Mouse (Mus musculus): ENCODE data around the gene Fbxl13.
"Not testable (repeated sequence)": the region's sequence is repeated elsewhere in the genome, so short reads cannot be mapped to it uniquely, and the experiment has no call there.

Gene Fbxl13

GRCm38 (mm10) chr5:21656912-21657311, 11.5 kb upstream of the Fbxl13 start:
- no peak for DNase-seq (ENCODE audit: low read depth)

GRCm38 (mm10) chr5:21651885-21652612, 6.6 kb upstream of the Fbxl13 start:
- no peak for DNase-seq (ENCODE audit: low read depth)

GRCm38 (mm10) chr5:21650736-21651135, 5.3 kb upstream of the Fbxl13 start:
- DNase-seq (ENCODE audit: low read depth), result no peak

GRCm38 (mm10) chr5:21646133-21646491, 678 bp upstream of the Fbxl13 start:
- no peak for DNase-seq (ENCODE audit: low read depth)

GRCm38 (mm10) chr5:21644891-21645438, 469 bp downstream of the Fbxl13 start:
- no peak for DNase-seq (ENCODE audit: low read depth)

- DNase-seq (ENCODE audit: low read depth), result no peak
Observed at GRCm38 (mm10) chr5:21643606-21644005, 1.8 kb downstream of the Fbxl13 start.

GRCm38 (mm10) chr5:21640961-21641360, 4.5 kb downstream of the Fbxl13 start:
- DNase-seq (ENCODE audit: low read depth), result no peak

- DNase-seq (ENCODE audit: low read depth), result no peak
Observed at GRCm38 (mm10) chr5:21625916-21626315, 19.5 kb downstream of the Fbxl13 start.

GRCm38 (mm10) chr5:21616450-21617009, 28.9 kb downstream of the Fbxl13 start:
- DNase-seq (ENCODE audit: low read depth), result no peak

GRCm38 (mm10) chr5:21614299-21614698, 31.1 kb downstream of the Fbxl13 start:
- DNase-seq (ENCODE audit: low read depth), result not testable (repeated sequence)

GRCm38 (mm10) chr5:21610996-21611395, 34.4 kb downstream of the Fbxl13 start:
- DNase-seq (ENCODE audit: low read depth), result no peak

- DNase-seq (ENCODE audit: low read depth), result peak; percentile 58
Observed at GRCm38 (mm10) chr5:21608311-21609304, 36.8 kb downstream of the Fbxl13 start.

GRCm38 (mm10) chr5:21605936-21606335, 39.5 kb downstream of the Fbxl13 start:
- DNase-seq (ENCODE audit: low read depth), result no peak

- DNase-seq (ENCODE audit: low read depth), result no peak
Observed at GRCm38 (mm10) chr5:21599961-21600360, 45.5 kb downstream of the Fbxl13 start.

- not testable (repeated sequence) for DNase-seq (ENCODE audit: low read depth)
Observed at GRCm38 (mm10) chr5:21599536-21599935, 45.9 kb downstream of the Fbxl13 start.

- DNase-seq (ENCODE audit: low read depth), result no peak
Observed at GRCm38 (mm10) chr5:21593201-21593709, 52.2 kb downstream of the Fbxl13 start.

GRCm38 (mm10) chr5:21592106-21592505, 53.3 kb downstream of the Fbxl13 start:
- DNase-seq (ENCODE audit: low read depth), result no peak

- no peak for DNase-seq (ENCODE audit: low read depth)
Observed at GRCm38 (mm10) chr5:21588220-21588619, 57.2 kb downstream of the Fbxl13 start.

GRCm38 (mm10) chr5:21587683-21588082, 57.8 kb downstream of the Fbxl13 start:
- DNase-seq (ENCODE audit: low read depth), result no peak

GRCm38 (mm10) chr5:21586763-21587162, 58.7 kb downstream of the Fbxl13 start:
- peak; percentile 40 for DNase-seq (ENCODE audit: low read depth)

- DNase-seq (ENCODE audit: low read depth), result no peak
Observed at GRCm38 (mm10) chr5:21578136-21578535, 67.3 kb downstream of the Fbxl13 start.

GRCm38 (mm10) chr5:21575210-21575550, 70.3 kb downstream of the Fbxl13 start:
- no peak for DNase-seq (ENCODE audit: low read depth)

Measured in fibroblast of lung, adult 2 months (primary cell).